Mouse (Mus musculus): ENCODE measurements around the gene Mapkbp1.

DNA sequence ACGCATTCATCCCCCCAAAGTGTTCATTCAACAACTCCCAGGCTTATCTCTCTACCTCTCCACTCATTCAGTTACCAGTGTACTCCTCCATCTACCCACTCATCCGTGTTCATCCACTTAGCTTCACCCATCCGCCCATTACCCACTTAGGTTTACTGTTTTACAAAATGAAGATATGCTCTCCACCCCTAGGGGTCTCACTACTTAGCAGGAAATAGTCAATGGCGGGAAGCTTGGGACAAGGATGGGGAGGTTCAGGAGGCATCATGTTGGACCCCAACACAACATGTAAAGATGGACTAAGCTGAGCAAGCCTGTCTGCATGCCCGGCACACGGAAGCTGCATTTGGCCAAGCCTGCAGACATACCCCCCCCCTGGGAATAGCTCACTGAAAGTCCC, 92.1 kb downstream of the Mapkbp1 start:
- TF ChIP-seq CTCF (IDR thresholded peaks at IDR 0.05; ENCODE audit: low read depth) (peak; percentile 52), EP300 (optimal IDR thresholded peaks at IDR 0.05) (no peak)

Measured in stomach, postnatal 0 days (tissue).